Mouse (Mus musculus) cerebellum, adult 2 months (tissue): ENCODE measurements at regions not wholly inside any gene's neighbourhood (a gene's known extent, or its start where the extent isn't known, plus 50 kb on each side); places are given as distances from the start of the nearest gene placed in this dataset.

Experiments
- DNase-seq, 2 experiments: peaks; one replicate each; pipeline ENCODE4 v3.0.0; 2021
- H3K27ac ChIP-seq: fragments of 200-500 bp; 2 replicates; pipeline ENCODE4 v1.5.1; 2012; ENCODE audit warnings: low read length, control low read depth, inconsistent platforms; ENCODE audit not compliant: insufficient read depth
- H3K27me3 ChIP-seq: fragments of 200-500 bp; 2 replicates; pipeline ENCODE4 v1.6.1; 2012; ENCODE audit warnings: inconsistent platforms, mild to moderate bottlenecking, low read length, moderate library complexity; ENCODE audit not compliant: control insufficient read depth, insufficient read depth
- H3K4me1 ChIP-seq: fragments of 200-500 bp; 2 replicates; pipeline ENCODE4 v1.6.1; 2011; ENCODE audit warnings: low read length; ENCODE audit not compliant: control insufficient read depth, insufficient read depth
- H3K4me3 ChIP-seq: fragments of 200-500 bp; replicated peaks from 2 replicates; pipeline ENCODE3; 2011; ENCODE audit warnings: mild to moderate bottlenecking, low read depth, low read length, control low read depth; ENCODE audit not compliant: insufficient read depth
- CTCF ChIP-seq: fragments of 200-500 bp; IDR thresholded peaks from 2 replicates; pipeline ENCODE4 v1.5.1; 2011; ENCODE audit warnings: low read depth, mild to moderate bottlenecking, control low read depth, low read length, moderate library complexity, borderline replicate concordance; ENCODE audit not compliant: insufficient read depth
- POLR2A ChIP-seq: fragments of 200-500 bp; IDR thresholded peaks from 2 replicates; pipeline ENCODE4 v1.6.1; 2011; ENCODE audit warnings: low read length, control low read depth, borderline replicate concordance; ENCODE audit not compliant: insufficient read depth
- WGBS: fragments of 180-500 bp; shearing (Covaris S2); methylation state at CpG from one replicate; pipeline ENCODE4 v1.1.7; 2018; 5-methylcytosine and 5-hydroxymethylcytosine counted together

- 33% methylated on average over 9 of the region's 9 CpGs for WGBS
- Histone ChIP-seq H3K4me3 (no peak overlapping the region), H3K4me1 (no peaks in the 10 kb centered on the region), H3K27me3 (no peaks in the 10 kb centered on the region), H3K27ac (no peak overlapping the region)
- TF ChIP-seq POLR2A, result no peak
- no peak for TF ChIP-seq CTCF
- no peak for DNase-seq
Measured at GRCm38 (mm10) chr16:21294677-21295411, 90.3 kb downstream of the Ephb3 start.

GRCm38 (mm10) chr16:21295956-21296733 is 91.6 kb downstream of the Ephb3 start:
- 63% methylated on average over 13 of the region's 13 CpGs for WGBS
- TF ChIP-seq CTCF (no peak), POLR2A (no peak)

DNA sequence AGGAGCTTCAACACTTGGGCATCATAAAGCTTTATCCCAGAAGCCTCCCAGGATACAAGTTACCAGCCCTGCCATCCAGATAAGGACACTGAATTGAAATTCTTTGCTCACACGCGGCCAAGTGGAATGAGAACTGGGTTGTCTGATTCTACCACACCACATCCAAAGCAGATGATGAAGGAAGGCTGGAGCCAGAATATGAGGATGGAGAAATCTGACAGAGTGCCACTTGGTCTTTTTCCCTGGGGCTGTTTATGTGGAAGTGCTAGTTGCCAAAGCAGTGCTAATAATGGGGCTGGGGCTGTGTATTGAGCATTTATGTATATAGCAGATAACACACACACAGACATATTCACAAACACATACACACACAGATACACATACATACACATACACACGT is 92.2 kb downstream of the Ephb3 start:
- Histone ChIP-seq H3K27me3 (no peaks in the 10 kb centered on the region), H3K4me1 (no peaks in the 10 kb centered on the region), H3K27ac (no peak overlapping the region), H3K4me3 (no peak overlapping the region)
- TF ChIP-seq CTCF, result no peak
- no peak for TF ChIP-seq POLR2A
- WGBS, result 85% methylated on average over 3 of the region's 3 CpGs
- DNase-seq, result no peak

More at GRCm38 (mm10) chr16:21295956-21296733, 91.6 kb downstream of the Ephb3 start:
- H3K4me3 ChIP-seq, result no peak overlapping the region
- H3K4me1 ChIP-seq, result no peaks in the 10 kb centered on the region
- no peak for DNase-seq
- H3K27me3 ChIP-seq, result no peaks in the 10 kb centered on the region
- H3K27ac ChIP-seq, result no peak overlapping the region

DNA sequence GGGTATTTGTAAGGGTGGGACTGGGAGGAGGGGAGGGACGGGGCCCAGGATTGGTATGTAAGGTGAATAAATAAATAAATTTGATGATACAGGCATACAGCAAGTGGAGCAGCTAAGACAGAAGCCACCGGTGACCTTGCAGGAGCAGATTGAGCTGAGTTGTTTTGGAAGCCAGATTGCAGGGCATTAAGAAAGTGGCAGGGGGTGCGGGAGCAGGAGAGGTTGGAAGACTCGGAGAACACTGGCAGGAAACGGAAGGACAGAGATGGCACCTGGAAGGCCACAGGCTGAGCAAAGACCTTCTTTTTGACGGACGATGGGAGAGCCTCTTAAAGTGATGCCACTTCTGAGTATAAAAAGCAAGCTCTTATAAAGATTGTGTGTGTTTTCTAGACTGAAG is 94.3 kb downstream of the Ephb3 start:
- Histone ChIP-seq H3K27ac (no peak overlapping the region), H3K27me3 (no peaks in the 10 kb centered on the region), H3K4me3 (no peak overlapping the region), H3K4me1 (no peaks in the 10 kb centered on the region)
- 27% methylated on average over 7 of the region's 7 CpGs for WGBS
- TF ChIP-seq CTCF (no peak), POLR2A (no peak)
- peak in 1 of 2 experiments; percentile 26 for DNase-seq

- WGBS, result 79% methylated on average over 3 of the region's 3 CpGs
- no peak overlapping the region for H3K4me3 ChIP-seq
- no peak for DNase-seq
- TF ChIP-seq CTCF, result no peak
- TF ChIP-seq POLR2A, result no peak
- H3K27me3 ChIP-seq, result no peaks in the 10 kb centered on the region
- H3K4me1 ChIP-seq, result no peaks in the 10 kb centered on the region
- H3K27ac ChIP-seq, result no peak overlapping the region
Measured at GRCm38 (mm10) chr16:21305859-21306258, 101.3 kb downstream of the Ephb3 start.

DNA sequence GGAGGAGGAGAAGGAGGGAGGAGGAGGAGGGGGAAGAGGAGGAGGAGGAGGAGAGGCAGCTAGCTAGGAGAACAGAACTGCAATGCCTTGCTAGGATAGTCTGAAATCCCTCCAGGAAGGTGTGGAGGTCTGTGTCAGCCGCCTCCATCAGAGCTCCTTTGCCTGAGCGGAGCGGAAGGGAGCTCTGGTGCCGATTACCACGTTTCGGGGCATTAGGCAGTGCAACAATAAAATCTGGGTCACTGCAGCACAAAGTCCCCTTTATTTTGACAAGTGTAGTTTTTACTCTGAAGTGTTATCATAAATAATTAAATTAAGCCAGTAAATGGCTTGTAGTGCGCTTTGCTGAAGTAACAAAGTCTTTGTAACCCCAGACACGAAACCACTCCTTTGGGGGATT is 104.0 kb downstream of the Ephb3 start:
- no peak for DNase-seq
- Histone ChIP-seq H3K27me3 (no peaks in the 10 kb centered on the region), H3K4me1 (no peaks in the 10 kb centered on the region), H3K27ac (no peak overlapping the region), H3K4me3 (no peak overlapping the region)
- WGBS, result 92% methylated on average over 8 of the region's 8 CpGs
- TF ChIP-seq POLR2A, result no peak
- no peak for TF ChIP-seq CTCF

- WGBS, result 6% methylated on average over 35 of the region's 35 CpGs
- TF ChIP-seq CTCF (no peak), POLR2A (no peak)
- Histone ChIP-seq H3K4me3 (peak overlapping the region; percentile 50), H3K27me3 (no peaks in the 10 kb centered on the region), H3K4me1 (no peaks in the 10 kb centered on the region), H3K27ac (no peak overlapping the region)
- peak; percentile 49 to 57 for DNase-seq
Measured at GRCm38 (mm10) chr16:21310636-21311615, 106.4 kb downstream of the Ephb3 start.

DNA sequence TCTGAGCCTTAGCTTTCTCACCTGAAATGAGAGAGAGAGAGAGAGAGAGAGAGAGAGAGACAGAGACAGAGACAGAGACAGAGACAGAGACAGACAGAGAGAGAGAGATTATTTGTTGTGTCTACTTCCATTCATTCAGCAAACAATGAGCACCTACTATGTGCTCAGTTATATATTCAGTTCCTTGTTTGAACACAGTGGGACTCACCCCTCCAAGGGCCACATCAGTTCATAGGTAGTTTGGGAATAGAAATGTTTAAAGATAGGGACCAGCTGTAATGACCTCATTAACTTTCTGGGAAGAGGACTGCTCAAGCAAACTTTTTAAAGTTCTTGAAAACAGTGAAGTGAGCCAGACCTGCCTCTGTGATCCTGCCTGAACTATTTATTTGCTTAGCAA is 107.2 kb downstream of the Ephb3 start:
- Histone ChIP-seq H3K27me3 (no peaks in the 10 kb centered on the region), H3K4me1 (no peaks in the 10 kb centered on the region), H3K4me3 (no peak overlapping the region), H3K27ac (no peak overlapping the region)
- TF ChIP-seq CTCF, result no peak
- TF ChIP-seq POLR2A, result no peak
- no peak for DNase-seq
